Mouse (Mus musculus) hindbrain, embryonic 15.5 days (tissue): ENCODE data around the gene Gm10295. TPM values are rescaled to one million over a fixed set of nuclear protein-coding genes. Genes with fewer than 3 reads are reported as not detected.

Experiments
- ATAC-seq: fragments of 200-750 bp; cut with Nextera tagmentation; 2 replicates; pipeline ENCODE4 v1.8.0; 2017; ENCODE audit warnings: low read depth, moderate number of reproducible peaks, moderate TSS enrichment; ENCODE audit not compliant: low FRiP score
- H3K27ac ChIP-seq: fragments of 300-500 bp; sonication (generic); replicated peaks from 2 replicates; pipeline ENCODE4 v1.5.1; 2015; ENCODE audit warnings: mild to moderate bottlenecking, inconsistent platforms
- H3K27me3 ChIP-seq: fragments of 300-500 bp; sonication (generic); 2 replicates; pipeline ENCODE4 v1.6.1; 2015; ENCODE audit warnings: control low read depth, inconsistent platforms
- H3K36me3 ChIP-seq: fragments of 300-500 bp; sonication (generic); 2 replicates; pipeline ENCODE4 v1.6.1; 2015; ENCODE audit warnings: control low read depth, inconsistent platforms
- H3K4me1 ChIP-seq: fragments of 300-500 bp; sonication (generic); replicated peaks from 2 replicates; pipeline ENCODE4 v1.6.1; 2015; ENCODE audit warnings: control low read depth, inconsistent platforms
- H3K4me2 ChIP-seq: fragments of 300-500 bp; sonication (generic); 2 replicates; pipeline ENCODE4 v1.6.1; 2015; ENCODE audit warnings: moderate library complexity, mild to moderate bottlenecking, inconsistent platforms
- H3K4me3 ChIP-seq: fragments of 300-500 bp; sonication (generic); 2 replicates; pipeline ENCODE4 v1.5.1; 2015; ENCODE audit warnings: mild to moderate bottlenecking, inconsistent platforms
- H3K9ac ChIP-seq: fragments of 300-500 bp; sonication (generic); 2 replicates; pipeline ENCODE4 v1.6.1; 2015; ENCODE audit warnings: inconsistent platforms
- H3K9me3 ChIP-seq: fragments of 300-500 bp; sonication (generic); 2 replicates; pipeline ENCODE4 v1.6.1; 2016; ENCODE audit warnings: control low read depth, inconsistent platforms
- WGBS: fragments of 180-500 bp; shearing (Covaris S2); methylation state at CpG from one replicate; pipeline ENCODE4 v1.1.7; 2015; 5-methylcytosine and 5-hydroxymethylcytosine counted together
- polyA plus RNA-seq: library from polyadenylated mRNA; unstranded; fragments of >200 nt; fragmentation: Nextera tagmentation; extraction: Ambion mirVana; gene quantifications from 2 replicates; pipeline ENCODE4 v1.2.1, GENCODE M21; 2015

Gm10295 gene
- polyA plus RNA-seq, 1 experiment from 2014 or later: not detected

DNA sequence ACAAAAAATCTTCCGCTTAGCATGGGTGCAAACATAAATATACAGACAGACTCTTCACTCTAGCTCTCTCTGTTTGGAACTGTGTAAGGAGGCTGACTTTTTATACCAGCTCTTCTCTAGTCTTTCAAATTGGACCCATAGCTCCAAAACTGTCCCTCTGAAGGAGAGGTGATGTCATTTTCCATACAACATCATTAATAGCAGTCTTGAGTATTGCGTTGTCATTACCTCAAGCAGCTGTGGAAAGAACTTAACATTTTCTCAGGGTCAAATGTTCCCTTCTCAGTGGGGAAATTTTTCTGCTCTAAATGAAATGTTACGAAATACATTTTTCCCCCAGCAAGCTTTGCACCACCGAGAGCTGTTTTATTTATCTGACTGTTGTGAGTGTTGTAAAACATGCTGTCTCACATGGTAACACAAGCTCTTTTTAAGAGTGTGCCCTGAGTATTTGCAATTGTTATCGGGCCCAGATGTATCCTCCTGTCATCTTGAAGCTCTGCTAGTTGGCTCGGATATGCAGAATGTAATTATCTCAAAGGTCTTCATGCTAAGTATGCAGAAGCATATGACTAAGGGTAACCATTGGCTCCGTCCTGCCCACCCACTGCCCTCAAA lies 38.0 kb downstream of the Gm10295 start:
- H3K9me3 ChIP-seq: no peaks in the 10 kb centered on the region
- H3K4me2 ChIP-seq: no peak overlapping the region
- no peak overlapping the region for H3K4me3 ChIP-seq
- H3K36me3 ChIP-seq: no peaks in the 10 kb centered on the region
- H3K27me3 ChIP-seq: no peaks in the 10 kb centered on the region
- no peaks in the 10 kb centered on the region for H3K4me1 ChIP-seq
- no peak overlapping the region for H3K27ac ChIP-seq
- no peak for ATAC-seq
- no peak overlapping the region for H3K9ac ChIP-seq
- WGBS: 78% methylated on average over 7 of the region's 7 CpGs

DNA sequence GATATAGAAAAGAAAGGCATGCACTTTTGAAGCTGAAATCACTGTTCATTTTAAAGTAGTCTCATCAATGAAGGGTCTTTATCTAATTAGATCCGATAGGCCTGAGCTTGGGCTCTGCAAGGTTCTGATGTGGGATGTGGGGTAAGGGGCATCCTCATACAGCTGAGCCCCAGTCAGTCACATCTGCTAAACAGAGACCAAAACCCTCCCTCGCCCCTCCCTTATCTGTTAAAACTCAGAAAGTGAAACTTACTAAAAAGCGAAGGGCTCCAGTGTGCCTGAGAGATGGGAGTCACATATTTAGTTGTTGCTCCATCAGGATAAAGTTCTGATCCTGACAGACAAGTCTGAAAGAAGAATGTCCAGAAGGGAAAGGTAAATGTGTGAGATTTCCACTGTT lies 38.9 kb downstream of the Gm10295 start:
- Histone ChIP-seq H3K27ac (no peak overlapping the region), H3K4me2 (no peak overlapping the region), H3K36me3 (no peaks in the 10 kb centered on the region), H3K4me3 (no peak overlapping the region), H3K9ac (no peak overlapping the region), H3K4me1 (peaks cover 3% of the 10 kb centered on the region), H3K9me3 (no peaks in the 10 kb centered on the region), H3K27me3 (no peaks in the 10 kb centered on the region)
- ATAC-seq: no peak
- WGBS: 81% methylated on average over 3 of the region's 3 CpGs

DNA sequence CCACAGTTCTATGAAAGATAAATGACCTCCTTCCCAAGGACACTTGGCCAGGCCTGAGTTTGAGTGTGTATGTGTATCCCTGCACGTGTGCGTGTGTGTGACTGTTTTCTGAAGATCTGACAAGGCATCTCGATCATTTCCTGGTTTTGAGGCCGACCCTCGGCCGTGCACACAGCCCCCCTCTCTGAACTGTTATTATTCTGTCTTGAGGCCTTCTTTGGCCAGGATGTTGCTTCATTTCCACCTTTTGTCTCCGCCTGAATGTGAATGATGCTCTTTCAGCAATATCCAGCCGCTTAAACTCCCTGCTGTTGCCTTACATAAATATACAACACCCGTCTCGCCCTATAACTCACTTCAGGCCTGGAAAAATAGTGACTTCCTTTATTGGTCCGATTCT lies 39.9 kb downstream of the Gm10295 start:
- no peak overlapping the region for H3K9ac ChIP-seq
- H3K4me3 ChIP-seq: no peak overlapping the region
- 55% methylated on average over 11 of the region's 11 CpGs for WGBS
- H3K4me2 ChIP-seq: no peak overlapping the region
- 0 out of 2 replicates have a peak overlapping the region, but pooled peaks have one; percentile 20 for H3K27ac ChIP-seq
- no peaks in the 10 kb centered on the region for H3K27me3 ChIP-seq
- ATAC-seq: no peak
- peaks cover 4% of the 10 kb centered on the region for H3K4me1 ChIP-seq
- H3K36me3 ChIP-seq: no peaks in the 10 kb centered on the region
- no peaks in the 10 kb centered on the region for H3K9me3 ChIP-seq

DNA sequence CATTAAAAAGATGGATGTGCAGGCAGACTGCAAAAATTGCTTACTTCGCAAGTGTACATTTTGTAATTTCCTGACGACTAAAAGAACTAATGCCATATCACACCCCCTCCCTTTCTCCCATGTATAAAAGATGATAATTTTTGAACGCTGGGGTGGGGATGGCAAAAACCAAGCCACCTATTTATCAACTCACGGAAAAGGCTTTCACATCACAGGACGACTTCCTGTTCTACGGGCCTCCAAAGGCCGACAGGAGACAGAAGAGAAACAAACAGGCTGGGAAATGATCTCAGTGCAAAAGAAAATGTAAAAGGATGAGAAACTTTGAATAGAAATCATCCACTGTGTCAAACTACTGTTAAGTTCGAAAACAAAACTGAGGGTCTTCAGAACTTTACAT lies 43.2 kb downstream of the Gm10295 start:
- no peak overlapping the region for H3K9ac ChIP-seq
- no peak overlapping the region for H3K4me3 ChIP-seq
- no peak overlapping the region for H3K27ac ChIP-seq
- H3K9me3 ChIP-seq: no peaks in the 10 kb centered on the region
- H3K36me3 ChIP-seq: no peaks in the 10 kb centered on the region
- H3K4me2 ChIP-seq: no peak overlapping the region
- peaks cover 4% of the 10 kb centered on the region for H3K4me1 ChIP-seq
- no peaks in the 10 kb centered on the region for H3K27me3 ChIP-seq
- WGBS: 53% methylated on average over 8 of the region's 8 CpGs
- no peak for ATAC-seq

DNA sequence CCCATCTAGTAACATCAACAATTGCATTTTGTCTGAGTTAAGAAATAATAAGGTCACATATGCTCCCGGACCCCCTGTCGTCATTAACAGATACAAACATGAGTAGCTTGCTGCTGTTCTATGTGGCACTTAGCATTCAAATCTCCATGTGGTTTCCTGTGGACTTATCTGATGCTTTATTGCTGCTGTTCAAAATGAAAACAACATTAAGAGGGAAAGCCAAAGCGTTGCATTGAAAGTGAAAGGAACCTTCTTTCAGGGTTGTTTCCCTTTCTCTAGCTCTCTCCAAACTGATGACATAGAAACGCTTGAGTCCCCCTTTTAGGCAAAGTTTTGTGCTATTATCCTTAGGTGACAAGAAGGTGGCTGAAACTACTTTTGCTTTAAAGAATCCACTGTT lies 48.6 kb downstream of the Gm10295 start:
- Histone ChIP-seq H3K4me3 (no peak overlapping the region), H3K4me1 (peaks cover 4% of the 10 kb centered on the region), H3K27me3 (no peaks in the 10 kb centered on the region), H3K9ac (no peak overlapping the region), H3K4me2 (no peak overlapping the region), H3K27ac (no peak overlapping the region), H3K36me3 (no peaks in the 10 kb centered on the region), H3K9me3 (no peaks in the 10 kb centered on the region)
- ATAC-seq: no peak
- WGBS: 83% methylated on average over 4 of the region's 4 CpGs
